Mouse (Mus musculus) thymus, postnatal 0 days (tissue): ENCODE data around the gene Hsp90ab1. TPM values are rescaled to one million over a fixed set of nuclear protein-coding genes. Genes with fewer than 3 reads are reported as not detected.

Experiments
- DNase-seq: peaks from one replicate; pipeline ENCODE4 v3.0.0-alpha.2; 2015; ENCODE audit warnings: low spot score
- polyA plus RNA-seq: library from polyadenylated mRNA; unstranded; fragments of >200 nt; fragmentation: Nextera tagmentation; extraction: Ambion mirVana; gene quantifications from 2 replicates; pipeline ENCODE4 v1.2.1, GENCODE M21; 2015

Gene Hsp90ab1
- polyA plus RNA-seq, 1 experiment from 2014 or later: 1,223 TPM

- DNase-seq: no peak
These were observed 13.1 kb downstream of the Hsp90ab1 start for GRCm38 (mm10) chr17:45559732-45560525.

GRCm38 (mm10) chr17:45557998-45558862 is 14.8 kb downstream of the Hsp90ab1 start:
- DNase-seq: peak; percentile 48

DNA sequence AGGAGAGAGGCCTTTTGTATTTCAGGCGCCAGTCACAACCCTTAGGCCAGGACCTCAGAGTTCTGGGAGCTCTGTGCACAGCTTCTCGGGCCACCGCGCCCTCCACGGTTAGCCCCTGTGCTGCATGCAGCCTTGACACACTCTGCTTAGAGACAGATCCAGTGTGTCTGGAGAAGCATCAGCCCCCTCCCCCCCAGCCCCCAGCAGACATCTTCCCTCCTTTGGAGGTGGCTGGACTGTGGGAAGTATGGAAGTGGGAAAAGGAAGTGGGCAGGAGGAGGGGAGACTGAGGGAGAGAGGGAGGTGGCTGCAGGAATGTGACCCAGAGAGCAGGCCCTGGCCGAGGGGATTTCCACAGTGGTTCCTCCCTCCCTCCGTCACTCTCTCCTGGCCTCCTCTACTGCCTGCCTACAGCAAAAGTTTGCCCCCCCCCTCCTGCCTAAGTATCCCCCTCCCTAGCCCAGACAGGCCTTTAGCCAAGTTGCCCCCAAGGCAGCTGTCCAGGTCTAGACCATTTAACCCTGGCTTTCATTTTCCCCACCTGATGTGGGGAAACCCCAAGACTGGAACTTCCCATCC is 15.7 kb downstream of the Hsp90ab1 start:
- peak; percentile 45 for DNase-seq

DNA sequence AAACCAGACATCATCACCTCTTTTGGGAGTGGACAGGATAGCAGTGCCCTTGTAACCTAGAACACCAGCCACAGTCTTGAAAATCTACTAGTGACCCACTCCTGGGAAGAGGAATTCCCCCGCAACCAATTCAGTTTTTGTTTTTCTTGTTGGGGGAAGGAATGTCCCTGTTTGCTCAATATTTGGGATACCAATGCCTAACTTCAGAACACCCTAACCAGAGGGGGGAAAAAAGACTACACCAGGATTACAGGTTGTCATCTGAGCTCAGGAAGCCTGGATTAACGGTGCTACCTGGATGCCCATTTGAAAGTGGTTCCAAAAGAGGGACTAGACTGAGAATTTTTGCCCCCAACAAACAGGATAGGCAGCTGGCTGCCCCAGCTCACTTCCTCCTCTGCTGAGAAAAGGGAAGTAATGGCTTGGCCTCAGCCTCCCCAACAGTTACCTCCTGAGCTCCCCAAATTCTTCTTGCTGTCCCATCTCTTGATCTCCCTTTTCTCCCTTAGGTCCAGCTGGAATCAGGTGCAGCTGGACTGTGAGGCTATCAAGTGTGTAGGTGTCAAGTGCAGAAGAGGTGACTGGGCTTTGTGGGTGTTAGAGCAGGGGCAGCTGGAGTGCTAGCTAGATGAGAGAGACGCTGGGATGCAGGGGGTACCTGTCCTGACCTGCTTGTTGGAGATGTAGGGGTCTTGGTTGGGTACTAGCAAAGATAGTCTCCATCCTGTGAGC is 16.4 kb downstream of the Hsp90ab1 start:
- DNase-seq: peak; percentile 42

GRCm38 (mm10) chr17:45556107-45556489 is 17.0 kb downstream of the Hsp90ab1 start:
- DNase-seq: peak; percentile 34

DNA sequence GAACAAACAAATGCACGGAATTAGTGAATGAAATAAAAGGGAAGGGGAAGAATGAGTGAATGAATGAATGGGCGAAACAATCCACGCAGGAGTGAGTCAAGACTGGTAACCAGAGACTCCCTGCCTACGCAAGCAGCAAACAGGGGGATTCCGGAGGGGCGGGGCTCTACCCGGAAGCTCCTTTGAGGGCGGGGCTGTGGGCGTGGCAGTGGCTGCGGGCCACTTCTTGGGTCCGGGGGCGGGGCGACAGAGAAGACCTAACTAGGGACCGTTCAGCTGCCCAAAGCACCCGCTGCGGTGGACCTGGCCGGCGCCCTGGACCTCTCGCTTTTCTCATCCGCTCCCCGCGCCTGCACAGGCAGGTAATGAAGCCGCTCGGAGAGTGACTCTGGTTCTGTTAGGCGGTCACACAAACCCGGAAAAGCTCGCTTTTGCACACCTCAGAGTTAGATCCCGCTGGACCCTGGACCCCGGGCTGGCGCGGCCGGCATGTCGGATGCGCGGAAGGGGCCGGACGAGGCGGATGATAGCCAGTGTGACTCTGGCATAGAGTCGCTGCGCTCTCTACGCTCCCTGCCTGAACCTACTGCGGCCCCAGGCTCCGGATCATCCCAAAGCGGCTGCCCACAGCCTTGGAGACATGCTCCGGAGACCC is 17.5 kb downstream of the Hsp90ab1 start, which contains the start of gene Nfkbie:
Gene Nfkbie, plus strand, starts transcription at position 252 of the 655 bp plus-strand sequence.
- DNase-seq: peak; percentile 94

GRCm38 (mm10) chr17:45554420-45554819 is 18.7 kb downstream of the Hsp90ab1 start:
- DNase-seq: no peak

DNA sequence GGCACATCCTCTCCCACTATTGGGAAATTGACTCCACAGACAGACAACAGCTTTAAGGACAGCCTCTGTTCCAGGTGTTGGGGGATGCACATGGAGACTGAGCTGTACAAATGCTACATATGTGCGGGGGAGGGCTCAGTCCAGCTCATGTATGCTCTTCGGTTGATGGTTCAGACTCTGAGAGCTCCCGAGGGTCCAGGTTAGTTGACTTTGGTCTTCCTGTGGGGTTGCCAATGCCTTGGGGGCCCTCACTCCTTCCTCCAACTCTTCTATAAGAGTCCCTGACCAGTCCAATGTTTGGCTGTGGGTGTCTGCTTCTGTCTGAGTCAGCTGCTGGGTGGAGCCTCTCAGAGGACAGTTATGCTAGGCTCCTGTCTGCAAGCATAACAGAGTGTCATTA is 20.0 kb downstream of the Hsp90ab1 start:
- DNase-seq: no peak

- peak; percentile 88 for DNase-seq
These were observed 21.1 kb downstream of the Hsp90ab1 start for GRCm38 (mm10) chr17:45551816-45552451.

GRCm38 (mm10) chr17:45551249-45551796 is 21.7 kb downstream of the Hsp90ab1 start:
- no peak for DNase-seq

- no peak for DNase-seq
These were observed 22.8 kb downstream of the Hsp90ab1 start for GRCm38 (mm10) chr17:45550253-45550652.

DNA sequence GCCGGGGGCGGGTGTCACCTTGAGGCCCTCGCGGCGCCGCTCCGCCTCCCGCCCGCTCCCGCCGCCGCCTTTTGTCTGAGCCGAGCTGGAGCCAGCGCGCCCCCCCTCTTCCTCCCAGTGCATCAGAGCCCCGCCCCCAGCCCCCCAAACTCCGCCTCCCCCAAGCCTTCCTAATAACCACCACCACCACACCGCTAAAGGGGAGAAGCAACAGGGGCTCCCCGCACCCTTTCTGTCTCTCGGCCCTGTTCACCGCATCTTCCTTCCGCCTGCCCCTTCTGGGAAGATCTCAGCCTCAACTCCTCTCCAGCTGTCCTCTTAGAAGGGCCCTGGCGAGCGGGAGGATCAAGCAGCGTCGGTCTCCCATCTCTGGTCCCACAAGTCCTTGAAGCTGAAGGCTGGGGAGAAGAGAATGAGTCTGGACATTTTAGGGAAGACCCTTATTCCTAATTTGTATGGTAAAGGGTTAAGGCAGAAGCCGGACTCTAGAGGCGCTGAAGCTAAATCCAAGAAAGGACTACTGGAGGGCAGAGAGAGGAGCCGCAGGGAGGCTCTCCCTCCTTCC is 23.4 kb downstream of the Hsp90ab1 start, which contains the start of gene Tmem151b:
Gene Tmem151b, minus strand, starts transcription at position 61 of the 565 bp plus-strand sequence.
- peak; percentile 75 for DNase-seq

DNA sequence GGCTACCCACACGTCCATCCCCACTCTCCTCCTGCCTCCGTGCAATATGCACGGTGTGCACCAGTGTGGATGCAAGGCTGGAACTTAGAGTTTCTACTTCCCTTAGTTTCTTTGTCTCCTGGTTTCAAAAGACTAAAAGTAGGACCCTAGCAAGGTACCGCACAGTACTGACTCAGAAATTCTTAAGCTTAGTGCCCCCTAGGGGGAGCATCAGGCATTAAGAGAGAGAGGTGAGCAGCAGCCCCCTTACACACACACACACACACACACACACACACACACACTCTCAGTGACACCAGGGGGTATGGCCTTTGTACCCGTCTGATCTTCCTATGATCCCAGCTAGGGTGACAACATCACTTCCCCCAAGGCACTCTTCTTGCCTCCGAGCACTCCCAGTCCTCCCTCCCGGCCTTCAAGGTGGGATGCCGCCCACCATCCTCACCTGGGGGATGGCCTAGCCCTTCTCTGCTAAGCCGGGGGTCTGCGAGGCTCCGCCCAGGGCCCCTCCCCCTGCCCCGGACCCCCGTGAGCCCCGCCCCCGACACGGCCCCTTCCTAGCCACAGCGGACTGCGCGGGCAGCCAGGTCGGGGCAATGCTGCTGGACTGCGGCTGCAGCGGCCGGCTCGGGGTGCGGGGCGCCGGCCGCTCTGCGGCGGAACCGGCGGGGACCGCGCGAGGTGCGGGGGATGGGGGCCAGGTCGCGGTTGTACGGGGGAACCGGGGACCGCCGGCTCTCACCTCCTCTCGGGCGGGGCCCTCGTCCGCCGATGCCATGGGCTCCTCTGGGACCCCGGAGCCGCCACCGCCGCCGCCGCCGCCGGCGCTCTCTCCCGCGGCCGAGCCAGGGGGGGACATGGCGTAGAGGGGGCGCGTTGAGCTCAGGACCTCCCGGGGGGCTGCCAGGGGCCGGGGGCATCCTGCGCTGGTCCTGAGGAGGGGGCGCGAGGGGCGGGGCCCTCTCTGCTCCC is 24.2 kb downstream of the Hsp90ab1 start:
- DNase-seq: peak; percentile 86

DNA sequence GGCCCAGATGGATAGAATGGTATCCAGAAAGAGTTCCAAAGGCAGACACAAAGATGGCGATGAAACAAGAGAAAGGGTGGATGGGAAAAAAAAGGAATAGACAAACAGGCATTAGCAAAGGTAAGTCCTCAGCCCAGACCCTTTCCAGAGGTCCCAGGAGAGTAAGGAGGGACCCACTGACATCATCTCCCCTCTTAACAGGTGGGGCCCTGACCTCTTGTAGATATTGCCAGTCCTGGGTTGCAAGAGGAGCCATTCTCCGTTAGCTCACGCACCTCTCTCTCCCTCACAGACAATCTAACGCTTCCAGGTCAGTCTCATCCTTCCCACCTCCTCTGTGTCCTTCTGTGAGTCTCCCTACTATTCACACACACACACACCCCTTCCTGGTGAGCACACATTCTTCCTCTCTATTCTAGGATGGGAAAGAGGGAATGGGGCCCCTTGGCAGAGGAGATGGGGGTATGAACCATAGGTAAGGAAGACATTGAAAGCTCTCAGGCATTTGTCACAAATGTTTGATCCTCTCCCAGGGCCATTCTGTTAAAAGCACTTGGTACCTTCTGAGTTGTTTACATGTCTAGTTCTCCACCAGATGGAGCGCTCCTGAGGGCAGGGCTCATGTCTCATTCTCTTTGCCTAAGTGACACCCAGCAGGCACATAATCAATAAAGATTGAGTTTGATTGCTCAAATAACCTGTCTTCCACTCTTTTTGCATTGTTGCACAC is 25.4 kb downstream of the Hsp90ab1 start:
- DNase-seq: no peak

GRCm38 (mm10) chr17:45546941-45547340 is 26.1 kb downstream of the Hsp90ab1 start:
- no peak for DNase-seq

DNA sequence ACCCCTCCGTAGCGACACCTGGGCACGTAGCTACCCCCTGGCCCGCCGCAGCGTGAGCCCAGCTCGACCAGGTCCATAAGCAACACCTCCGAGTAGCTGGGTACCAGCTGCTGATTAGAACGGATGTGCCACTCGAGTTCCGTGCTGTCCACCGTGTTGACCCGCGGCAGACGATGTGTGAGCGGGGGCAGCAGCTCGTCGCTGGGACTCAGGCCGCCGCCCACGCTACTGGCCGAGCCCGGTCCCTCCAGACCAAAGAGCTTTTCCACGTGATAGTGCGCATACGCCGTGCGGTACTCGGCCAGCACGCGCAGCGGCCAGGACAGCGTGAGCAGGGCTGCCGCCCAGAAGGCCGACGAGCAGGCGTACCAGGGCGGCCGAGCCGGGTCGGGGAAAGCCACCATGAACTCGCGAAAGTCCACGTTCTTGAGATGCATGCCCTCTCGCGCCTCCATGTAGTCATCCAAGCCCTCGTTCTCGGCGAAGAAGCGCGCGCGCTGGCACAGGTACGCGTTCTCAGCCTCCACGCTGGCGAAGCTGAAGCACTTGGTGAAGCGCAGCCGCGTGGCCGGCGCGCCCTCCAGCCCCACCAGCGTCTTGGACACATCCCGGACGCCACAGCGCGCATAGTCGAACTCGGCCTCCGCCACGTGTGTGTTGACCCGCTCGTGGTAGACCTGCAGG is 27.7 kb downstream of the Hsp90ab1 start:
- DNase-seq: no peak

- DNase-seq: no peak
These were observed 28.2 kb downstream of the Hsp90ab1 start for GRCm38 (mm10) chr17:45544873-45545277.
